Mouse (Mus musculus) stomach, postnatal 0 days (tissue): ENCODE measurements around the gene Hpn.

Source experiments
- CTCF ChIP-seq: IDR thresholded peaks from 2 replicates; pipeline ENCODE4 v1.5.1; 2016; ENCODE audit warnings: antibody characterized with exemption, low read depth, mild to moderate bottlenecking, moderate library complexity
- EP300 ChIP-seq: optimal IDR thresholded peaks from 2 replicates; pipeline ENCODE3; 2016; ENCODE audit warnings: antibody characterized with exemption

DNA sequence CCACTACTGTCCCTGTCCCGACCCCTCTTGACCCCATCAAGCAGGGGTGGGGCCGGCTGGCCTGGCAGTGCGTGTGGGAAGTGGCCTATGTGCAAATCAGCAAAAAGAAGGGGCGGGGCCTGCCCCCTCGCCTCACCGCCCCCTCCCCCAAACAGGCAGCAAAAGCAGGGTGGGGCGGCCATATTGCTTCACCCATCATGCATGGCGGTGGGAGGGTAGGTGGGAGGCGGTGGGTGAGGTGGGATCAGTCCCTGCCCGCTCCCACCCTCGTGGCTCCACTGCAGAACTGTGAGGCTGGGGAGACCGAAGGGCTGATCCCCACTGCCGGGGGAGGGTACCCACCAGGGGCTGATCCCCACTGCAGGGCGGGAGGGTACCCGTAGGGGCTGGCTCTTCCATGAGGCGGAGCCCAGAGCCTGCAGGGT, 1.6 kb upstream of the Hpn start:
- TF ChIP-seq EP300 (no peak), CTCF (no peak)
